Mouse (Mus musculus): ENCODE results near the gene Tspo2. TPM values are rescaled to one million over a fixed set of nuclear protein-coding genes. Genes with fewer than 3 reads are reported as not detected.
"Not testable (repeated sequence)": the region's sequence is repeated elsewhere in the genome, so short reads cannot be mapped to it uniquely, and the experiment has no call there.

The Tspo2 gene
- polyA plus RNA-seq (2012; ENCODE audit: insufficient read depth, insufficient read length, missing spikeins), result not detected in 2 replicates

GRCm38 (mm10) chr17:48451353-48451675 lies at the start of gene Tspo2:
TSS of gene Tspo2 (minus strand) at chr17:48451522.
- Histone ChIP-seq H3K27ac (ENCODE audit: insufficient read depth, low read depth, low read length) (no peak within 1 kb of the TSS), H3K4me1 (ENCODE audit: control insufficient read depth, insufficient read depth, low read length) (no peaks in the 10 kb centered on the region), H3K4me3 (ENCODE audit: insufficient read depth, low read length) (no peak within 1 kb of the TSS)
- TF ChIP-seq CTCF (IDR thresholded peaks at IDR 0.05; ENCODE audit: low read depth, low read length) (no peak), POLR2A (IDR thresholded peaks at IDR 0.05; ENCODE audit: borderline replicate concordance, low read depth, low read length) (no peak)

DNA sequence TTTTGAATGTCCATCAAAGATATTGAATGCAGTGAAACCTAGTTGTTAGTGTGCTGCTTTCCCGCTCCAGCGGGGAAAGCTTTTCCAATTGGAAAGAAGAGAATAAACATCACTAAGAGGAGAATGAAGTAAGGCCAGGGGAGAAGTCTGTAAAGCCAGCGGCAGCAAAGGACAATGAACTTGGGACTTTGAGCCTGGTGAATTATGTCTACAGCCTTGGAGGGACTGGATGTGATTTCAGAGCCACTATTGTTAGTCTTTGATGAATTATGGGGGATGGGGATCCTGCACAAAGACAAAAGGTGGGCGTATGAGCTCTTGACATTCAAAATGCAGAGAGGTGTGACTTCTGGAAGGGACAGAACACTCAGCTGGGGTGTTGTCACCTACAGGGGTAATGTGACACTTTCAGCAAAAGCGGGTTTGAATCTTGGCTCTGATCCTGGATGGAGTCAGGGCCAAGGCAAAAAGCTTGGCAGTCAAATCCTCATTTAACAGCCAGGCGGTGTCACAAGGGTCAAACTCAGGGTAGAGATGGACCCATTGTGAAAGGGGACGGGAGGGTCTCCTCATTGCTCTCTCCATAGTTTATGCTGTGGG lies 49.6 kb upstream of the Tspo2 start:
- Histone ChIP-seq H3K27ac (ENCODE audit: insufficient read depth, low read depth, low read length) (no peak overlapping the region), H3K4me1 (ENCODE audit: control insufficient read depth, insufficient read depth, low read length) (no peaks in the 10 kb centered on the region), H3K4me3 (ENCODE audit: insufficient read depth, low read length) (no peak overlapping the region)
- TF ChIP-seq CTCF (IDR thresholded peaks at IDR 0.05; ENCODE audit: low read depth, low read length) (no peak), POLR2A (IDR thresholded peaks at IDR 0.05; ENCODE audit: borderline replicate concordance, low read depth, low read length) (no peak)

GRCm38 (mm10) chr17:48497986-48498385 lies 46.7 kb upstream of the Tspo2 start:
- Histone ChIP-seq H3K4me3 (ENCODE audit: insufficient read depth, low read length) (no peak overlapping the region), H3K4me1 (ENCODE audit: control insufficient read depth, insufficient read depth, low read length) (no peaks in the 10 kb centered on the region), H3K27ac (ENCODE audit: insufficient read depth, low read depth, low read length) (no peak overlapping the region)
- TF ChIP-seq POLR2A (IDR thresholded peaks at IDR 0.05; ENCODE audit: borderline replicate concordance, low read depth, low read length) (no peak), CTCF (IDR thresholded peaks at IDR 0.05; ENCODE audit: low read depth, low read length) (no peak)

DNA sequence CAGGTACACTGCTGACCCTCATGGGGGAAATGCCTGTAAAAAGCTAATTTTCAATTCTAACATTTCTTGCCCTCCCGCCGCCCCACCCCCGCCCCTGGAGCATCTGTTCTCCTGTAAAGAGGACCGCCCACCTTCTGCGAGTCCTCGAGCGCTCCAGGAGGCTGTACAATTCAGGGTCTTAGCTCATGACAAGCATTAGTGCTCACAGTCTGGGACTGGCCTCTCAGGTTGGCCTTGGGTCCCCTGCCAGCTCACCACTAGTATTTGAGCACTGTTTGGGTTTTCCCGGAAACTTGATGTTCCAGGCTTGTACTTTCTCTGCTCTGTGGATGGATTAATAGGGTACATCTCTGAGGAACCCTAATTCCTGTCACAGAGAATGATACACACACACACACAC lies 42.7 kb upstream of the Tspo2 start:
- Histone ChIP-seq H3K4me3 (ENCODE audit: insufficient read depth, low read length) (no peak overlapping the region), H3K27ac (ENCODE audit: insufficient read depth, low read depth, low read length) (no peak overlapping the region), H3K4me1 (ENCODE audit: control insufficient read depth, insufficient read depth, low read length) (no peaks in the 10 kb centered on the region)
- no peak for TF ChIP-seq CTCF (IDR thresholded peaks at IDR 0.05; ENCODE audit: low read depth, low read length)
- TF ChIP-seq POLR2A (IDR thresholded peaks at IDR 0.05; ENCODE audit: borderline replicate concordance, low read depth, low read length), result no peak

DNA sequence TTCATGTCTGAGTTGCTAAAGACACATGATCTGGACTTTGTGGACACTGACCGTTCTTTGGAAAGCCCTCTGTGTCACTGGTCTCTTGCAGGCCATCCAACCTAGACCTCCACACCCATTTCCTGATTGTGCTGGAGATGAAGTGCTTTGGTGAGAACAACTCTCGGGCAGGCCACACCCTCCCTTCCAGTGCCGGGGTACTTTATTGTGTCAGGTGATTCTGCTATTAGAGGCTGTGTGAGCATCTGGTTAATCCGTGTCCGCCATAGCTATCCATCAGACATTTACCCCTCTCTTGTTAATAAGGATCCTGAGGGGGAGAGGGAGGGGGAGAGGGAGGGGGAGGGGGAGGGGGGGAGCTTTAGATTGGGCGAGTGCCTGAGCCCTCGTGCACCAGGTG lies 42.3 kb upstream of the Tspo2 start:
- TF ChIP-seq CTCF (IDR thresholded peaks at IDR 0.05; ENCODE audit: low read depth, low read length) (no peak), POLR2A (IDR thresholded peaks at IDR 0.05; ENCODE audit: borderline replicate concordance, low read depth, low read length) (no peak)
- Histone ChIP-seq H3K27ac (ENCODE audit: insufficient read depth, low read depth, low read length) (no peak overlapping the region), H3K4me3 (ENCODE audit: insufficient read depth, low read length) (no peak overlapping the region), H3K4me1 (ENCODE audit: control insufficient read depth, insufficient read depth, low read length) (no peaks in the 10 kb centered on the region)

- no peak overlapping the region for H3K27ac ChIP-seq (ENCODE audit: insufficient read depth, low read depth, low read length)
Observed at GRCm38 (mm10) chr17:48492621-48493020, 41.3 kb upstream of the Tspo2 start.

DNA sequence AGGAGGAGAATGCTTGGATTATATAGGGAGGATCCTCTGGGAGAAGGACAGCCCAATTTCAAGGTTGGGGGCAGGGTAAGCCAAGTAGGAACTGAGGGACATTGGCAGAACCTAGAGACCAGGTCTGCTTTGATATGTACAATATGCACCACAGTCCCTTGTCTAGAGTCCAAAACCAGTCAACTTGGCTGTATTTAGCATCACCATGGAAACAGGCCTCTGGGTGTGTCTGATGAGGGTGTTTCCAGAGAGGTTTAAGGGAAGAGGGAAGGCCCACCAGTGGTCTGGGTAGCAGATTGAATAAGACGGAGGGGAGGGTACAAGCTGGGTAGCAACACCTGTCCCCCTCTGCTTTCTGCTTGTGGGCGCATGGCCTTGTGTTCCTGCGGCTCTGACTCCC lies 38.1 kb upstream of the Tspo2 start:
- H3K27ac ChIP-seq (ENCODE audit: insufficient read depth, low read depth, low read length), result no peak overlapping the region
- H3K4me3 ChIP-seq (ENCODE audit: insufficient read depth, low read length), result no peak overlapping the region
- no peaks in the 10 kb centered on the region for H3K4me1 ChIP-seq (ENCODE audit: control insufficient read depth, insufficient read depth, low read length)
- TF ChIP-seq POLR2A (IDR thresholded peaks at IDR 0.05; ENCODE audit: borderline replicate concordance, low read depth, low read length), result no peak
- TF ChIP-seq CTCF (IDR thresholded peaks at IDR 0.05; ENCODE audit: low read depth, low read length), result no peak

More at GRCm38 (mm10) chr17:48492621-48493020, 41.3 kb upstream of the Tspo2 start:
- no peaks in the 10 kb centered on the region for H3K4me1 ChIP-seq (ENCODE audit: control insufficient read depth, insufficient read depth, low read length)
- TF ChIP-seq POLR2A (IDR thresholded peaks at IDR 0.05; ENCODE audit: borderline replicate concordance, low read depth, low read length) (no peak), CTCF (IDR thresholded peaks at IDR 0.05; ENCODE audit: low read depth, low read length) (no peak)
- H3K4me3 ChIP-seq (ENCODE audit: insufficient read depth, low read length), result no peak overlapping the region

DNA sequence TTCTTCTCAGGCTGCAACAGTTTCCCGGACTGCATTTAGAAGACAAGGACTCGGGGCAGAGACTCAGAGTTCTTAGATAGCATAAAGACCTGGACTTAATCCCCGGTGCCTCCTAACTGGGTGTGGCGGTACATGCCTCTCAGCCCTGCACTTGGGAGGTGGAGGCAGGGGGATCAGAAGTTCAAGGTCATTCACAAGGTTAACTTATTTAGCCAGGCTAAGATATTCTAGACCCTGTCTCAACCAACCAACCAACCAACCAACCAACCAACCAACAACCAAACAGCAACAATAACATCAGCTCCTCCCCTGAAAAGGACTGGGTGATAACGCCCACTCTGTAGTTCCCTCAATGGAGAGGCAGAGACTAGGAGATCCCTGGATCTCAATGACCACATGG lies 32.9 kb upstream of the Tspo2 start:
- TF ChIP-seq CTCF (IDR thresholded peaks at IDR 0.05; ENCODE audit: low read depth, low read length) (no peak), POLR2A (IDR thresholded peaks at IDR 0.05; ENCODE audit: borderline replicate concordance, low read depth, low read length) (no peak)
- Histone ChIP-seq H3K4me3 (ENCODE audit: insufficient read depth, low read length) (no peak overlapping the region), H3K27ac (ENCODE audit: insufficient read depth, low read depth, low read length) (no peak overlapping the region), H3K4me1 (ENCODE audit: control insufficient read depth, insufficient read depth, low read length) (no peaks in the 10 kb centered on the region)

- Histone ChIP-seq H3K4me3 (ENCODE audit: insufficient read depth, low read length) (no peak overlapping the region), H3K4me1 (ENCODE audit: control insufficient read depth, insufficient read depth, low read length) (no peaks in the 10 kb centered on the region), H3K27ac (ENCODE audit: insufficient read depth, low read depth, low read length) (no peak overlapping the region)
- TF ChIP-seq POLR2A (IDR thresholded peaks at IDR 0.05; ENCODE audit: borderline replicate concordance, low read depth, low read length) (no peak), CTCF (IDR thresholded peaks at IDR 0.05; ENCODE audit: low read depth, low read length) (no peak)
Observed at GRCm38 (mm10) chr17:48483764-48484163, 32.4 kb upstream of the Tspo2 start.

DNA sequence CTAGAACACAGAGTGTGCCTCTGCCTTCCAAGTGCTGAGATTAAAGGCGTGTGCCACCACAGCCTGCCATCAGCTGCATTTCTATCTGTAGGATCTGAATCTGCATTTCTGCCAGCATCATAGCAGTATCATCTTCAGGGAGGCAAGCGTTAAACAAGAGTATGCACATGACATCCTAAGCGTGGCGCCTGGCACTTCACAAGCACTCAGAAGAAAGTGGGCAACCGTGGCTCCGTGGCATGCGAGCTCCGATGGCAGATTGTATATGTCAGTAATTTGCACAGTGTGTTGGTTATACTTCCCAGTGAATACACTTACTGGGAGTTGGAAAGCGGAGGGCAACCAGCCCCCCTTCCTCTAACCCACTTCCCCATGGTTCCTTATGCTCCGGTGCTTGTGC lies 28.6 kb upstream of the Tspo2 start:
- Histone ChIP-seq H3K4me3 (ENCODE audit: insufficient read depth, low read length) (no peak overlapping the region), H3K27ac (ENCODE audit: insufficient read depth, low read depth, low read length) (no peak overlapping the region), H3K4me1 (ENCODE audit: control insufficient read depth, insufficient read depth, low read length) (no peaks in the 10 kb centered on the region)
- TF ChIP-seq POLR2A (IDR thresholded peaks at IDR 0.05; ENCODE audit: borderline replicate concordance, low read depth, low read length), result no peak
- no peak for TF ChIP-seq CTCF (IDR thresholded peaks at IDR 0.05; ENCODE audit: low read depth, low read length)

DNA sequence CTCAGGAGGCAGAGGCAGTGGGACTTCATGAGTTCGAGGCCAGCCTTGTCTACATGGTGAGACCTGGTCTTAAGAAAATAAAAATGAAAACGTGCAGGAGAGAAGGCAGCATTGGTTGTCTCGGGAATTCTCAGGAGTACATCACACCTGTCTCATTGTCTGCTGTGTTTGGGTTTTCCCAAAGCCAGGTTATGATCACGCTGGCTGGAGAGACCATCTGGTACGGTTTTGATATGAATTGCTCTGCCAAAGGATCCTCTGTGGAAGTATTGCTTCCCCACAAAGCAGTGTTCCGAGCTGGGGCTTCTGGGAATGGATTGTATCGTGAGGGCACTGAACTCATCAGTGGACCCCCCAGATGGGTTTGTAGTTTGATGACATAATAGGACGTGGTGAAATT lies 24.1 kb upstream of the Tspo2 start:
- no peaks in the 10 kb centered on the region for H3K4me1 ChIP-seq (ENCODE audit: control insufficient read depth, insufficient read depth, low read length)
- TF ChIP-seq POLR2A (IDR thresholded peaks at IDR 0.05; ENCODE audit: borderline replicate concordance, low read depth, low read length) (no peak), CTCF (IDR thresholded peaks at IDR 0.05; ENCODE audit: low read depth, low read length) (no peak)
- no peak overlapping the region for H3K4me3 ChIP-seq (ENCODE audit: insufficient read depth, low read length)

DNA sequence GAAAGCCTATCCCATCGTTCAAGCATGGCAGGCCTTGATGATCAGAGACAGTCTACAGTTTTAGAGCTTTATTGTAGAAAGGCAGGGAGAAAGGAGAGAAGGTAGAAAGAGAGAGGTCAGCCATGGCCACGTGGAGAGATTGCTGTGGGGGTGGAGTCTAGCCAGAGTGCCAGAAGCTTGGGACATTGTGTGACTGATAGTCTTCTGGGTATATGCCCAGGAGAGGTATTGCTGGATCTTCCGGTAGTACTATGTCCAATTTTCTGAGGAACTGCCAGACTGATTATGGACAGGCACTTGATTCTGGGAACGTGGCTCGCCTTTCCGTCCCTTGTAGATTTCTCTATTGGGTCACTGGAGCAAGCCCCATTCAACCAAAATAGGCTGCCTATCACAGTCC lies 23.0 kb upstream of the Tspo2 start:
- H3K4me1 ChIP-seq (ENCODE audit: control insufficient read depth, insufficient read depth, low read length); H3K27ac ChIP-seq (ENCODE audit: insufficient read depth, low read depth, low read length); H3K4me3 ChIP-seq (ENCODE audit: insufficient read depth, low read length): not testable (repeated sequence)

More for the DNA sequence above, 24.1 kb upstream of the Tspo2 start:
- no peak overlapping the region for H3K27ac ChIP-seq (ENCODE audit: insufficient read depth, low read depth, low read length)

Data from bone marrow macrophage, adult 2 months (primary cell).